Mouse (Mus musculus): ENCODE results near the gene Mettl17. TPM values are rescaled to one million over a fixed set of nuclear protein-coding genes. Genes with fewer than 3 reads are reported as not detected.

Mettl17 gene
- polyA plus RNA-seq, 1 experiment = 6.2 TPM

GRCm38 (mm10) chr14:51913062-51913959 lies 28.7 kb downstream of the Mettl17 start:
- Histone ChIP-seq H3K4me1 (peaks cover 29% of the 10 kb centered on the region), H3K9me3 (no peaks in the 10 kb centered on the region), H3K36me3 (replicated peaks; ENCODE audit: low read length) (no peaks in the 10 kb centered on the region), H3K27me3 (replicated peaks) (peaks cover 63% of the 10 kb centered on the region), H3K4me3 (replicated peaks) (peak overlapping the region; percentile 91)
- TF ChIP-seq FLI1 (IDR thresholded peaks at IDR 0.05; ENCODE audit: low read length) (no peak), GATA1 (IDR thresholded peaks at IDR 0.05; ENCODE audit: borderline replicate concordance, low read length) (no peak)

GRCm38 (mm10) chr14:51913960-51914762 lies 29.5 kb downstream of the Mettl17 start, which contains the start of gene Ndrg2:
Ndrg2 (minus strand) TSS chr14:51914158.
- Histone ChIP-seq H3K9me3 (no peaks in the 10 kb centered on the region), H3K4me3 (replicated peaks) (peak within 1 kb of the TSS; percentile 91), H3K36me3 (replicated peaks; ENCODE audit: low read length) (no peaks in the 10 kb centered on the region), H3K4me1 (peaks cover 29% of the 10 kb centered on the region), H3K27me3 (replicated peaks) (peaks cover 66% of the 10 kb centered on the region)
- TF ChIP-seq FLI1 (IDR thresholded peaks at IDR 0.05; ENCODE audit: low read length) (no peak), GATA1 (IDR thresholded peaks at IDR 0.05; ENCODE audit: borderline replicate concordance, low read length) (no peak)

- TF ChIP-seq FLI1 (IDR thresholded peaks at IDR 0.05; ENCODE audit: low read length) (no peak), GATA1 (IDR thresholded peaks at IDR 0.05; ENCODE audit: borderline replicate concordance, low read length) (no peak)
- Histone ChIP-seq H3K4me3 (replicated peaks) (no peak overlapping the region), H3K4me1 (peaks cover 29% of the 10 kb centered on the region), H3K36me3 (replicated peaks; ENCODE audit: low read length) (no peaks in the 10 kb centered on the region), H3K9me3 (no peaks in the 10 kb centered on the region), H3K27me3 (replicated peaks) (peaks cover 66% of the 10 kb centered on the region)
Measured at GRCm38 (mm10) chr14:51915030-51915429, 30.4 kb downstream of the Mettl17 start.

- H3K36me3 ChIP-seq (replicated peaks; ENCODE audit: low read length) = no peaks in the 10 kb centered on the region
- H3K27me3 ChIP-seq (replicated peaks) = peaks cover 60% of the 10 kb centered on the region
- no peak for TF ChIP-seq GATA1 (IDR thresholded peaks at IDR 0.05; ENCODE audit: borderline replicate concordance, low read length)
- no peak for TF ChIP-seq FLI1 (IDR thresholded peaks at IDR 0.05; ENCODE audit: low read length)
- H3K4me1 ChIP-seq = peaks cover 29% of the 10 kb centered on the region
- H3K4me3 ChIP-seq (replicated peaks) = no peak overlapping the region
- no peaks in the 10 kb centered on the region for H3K9me3 ChIP-seq
Measured at GRCm38 (mm10) chr14:51916539-51916938, 31.9 kb downstream of the Mettl17 start.

GRCm38 (mm10) chr14:51918125-51918524 lies 33.5 kb downstream of the Mettl17 start, which contains the start of gene Tppp2:
Tppp2 (plus strand) TSS chr14:51918425.
- no peaks in the 10 kb centered on the region for H3K9me3 ChIP-seq
- peaks cover 59% of the 10 kb centered on the region for H3K27me3 ChIP-seq (replicated peaks)
- H3K36me3 ChIP-seq (replicated peaks; ENCODE audit: low read length) = no peaks in the 10 kb centered on the region
- H3K4me1 ChIP-seq = peaks cover 20% of the 10 kb centered on the region
- TF ChIP-seq GATA1 (IDR thresholded peaks at IDR 0.05; ENCODE audit: borderline replicate concordance, low read length) (no peak), FLI1 (IDR thresholded peaks at IDR 0.05; ENCODE audit: low read length) (no peak)
- H3K4me3 ChIP-seq (replicated peaks) = no peak within 1 kb of the TSS

- Histone ChIP-seq H3K4me1 (peaks cover 12% of the 10 kb centered on the region), H3K27me3 (replicated peaks) (peaks cover 53% of the 10 kb centered on the region), H3K36me3 (replicated peaks; ENCODE audit: low read length) (no peaks in the 10 kb centered on the region), H3K9me3 (no peaks in the 10 kb centered on the region), H3K4me3 (replicated peaks) (no peak overlapping the region)
- no peak for TF ChIP-seq FLI1 (IDR thresholded peaks at IDR 0.05; ENCODE audit: low read length)
Measured at GRCm38 (mm10) chr14:51918966-51919365, 34.3 kb downstream of the Mettl17 start.

- Histone ChIP-seq H3K4me3 (replicated peaks) (no peak overlapping the region), H3K36me3 (replicated peaks; ENCODE audit: low read length) (no peaks in the 10 kb centered on the region), H3K9me3 (no peaks in the 10 kb centered on the region), H3K27me3 (replicated peaks) (peaks cover 46% of the 10 kb centered on the region), H3K4me1 (no peaks in the 10 kb centered on the region)
- TF ChIP-seq FLI1 (IDR thresholded peaks at IDR 0.05; ENCODE audit: low read length) (no peak), GATA1 (IDR thresholded peaks at IDR 0.05; ENCODE audit: borderline replicate concordance, low read length) (no peak)
Measured at GRCm38 (mm10) chr14:51921759-51922570, 37.3 kb downstream of the Mettl17 start.

- no peak within 1 kb of the TSS for H3K4me3 ChIP-seq (replicated peaks)
- no peaks in the 10 kb centered on the region for H3K36me3 ChIP-seq (replicated peaks; ENCODE audit: low read length)
- TF ChIP-seq GATA1 (IDR thresholded peaks at IDR 0.05; ENCODE audit: borderline replicate concordance, low read length) (no peak), FLI1 (IDR thresholded peaks at IDR 0.05; ENCODE audit: low read length) (no peak)
- H3K4me1 ChIP-seq = no peaks in the 10 kb centered on the region
- no peaks in the 10 kb centered on the region for H3K9me3 ChIP-seq
- H3K27me3 ChIP-seq (replicated peaks) = peaks cover 46% of the 10 kb centered on the region
Measured at GRCm38 (mm10) chr14:51922571-51922865, 37.9 kb downstream of the Mettl17 start, which contains the start of gene Rnase13. Rnase13 (minus strand) TSS chr14:51922773.

GRCm38 (mm10) chr14:51922910-51923309 lies 38.3 kb downstream of the Mettl17 start:
- Histone ChIP-seq H3K36me3 (replicated peaks; ENCODE audit: low read length) (no peaks in the 10 kb centered on the region), H3K4me3 (replicated peaks) (no peak overlapping the region), H3K27me3 (replicated peaks) (peaks cover 46% of the 10 kb centered on the region), H3K4me1 (no peaks in the 10 kb centered on the region), H3K9me3 (no peaks in the 10 kb centered on the region)
- no peak for TF ChIP-seq GATA1 (IDR thresholded peaks at IDR 0.05; ENCODE audit: borderline replicate concordance, low read length)
- no peak for TF ChIP-seq FLI1 (IDR thresholded peaks at IDR 0.05; ENCODE audit: low read length)
